Mouse (Mus musculus) liver, embryonic 16.5 days (tissue): ENCODE measurements around the gene Mien1. TPM values are rescaled to one million over a fixed set of nuclear protein-coding genes. Genes with fewer than 3 reads are reported as not detected.

Source experiments
- ATAC-seq: fragments of 200-750 bp; cut with Nextera tagmentation; 2 replicates; pipeline ENCODE4 v1.8.0; 2017; ENCODE audit warnings: low read depth, mild to moderate bottlenecking, moderate number of reproducible peaks, moderate library complexity
- H3K27ac ChIP-seq: fragments of 300-500 bp; sonication (generic); 2 replicates; pipeline ENCODE4 v1.5.1; 2014; ENCODE audit warnings: mild to moderate bottlenecking, low read length
- H3K27me3 ChIP-seq: fragments of 300-500 bp; sonication (generic); 2 replicates; pipeline ENCODE4 v1.6.1; 2014; ENCODE audit warnings: low read depth, low read length, mixed read lengths; ENCODE audit not compliant: control insufficient read depth, insufficient read depth
- H3K36me3 ChIP-seq: fragments of 300-500 bp; sonication (generic); 2 replicates; pipeline ENCODE4 v1.6.1; 2014; ENCODE audit warnings: mild to moderate bottlenecking; ENCODE audit not compliant: control insufficient read depth, insufficient read depth
- H3K4me1 ChIP-seq: fragments of 300-500 bp; sonication (generic); 2 replicates; pipeline ENCODE4 v1.6.1; 2014; ENCODE audit warnings: low read depth, low read length, mixed read lengths; ENCODE audit not compliant: control insufficient read depth
- H3K4me2 ChIP-seq: fragments of 300-500 bp; sonication (generic); 2 replicates; pipeline ENCODE4 v1.6.1; 2014; ENCODE audit warnings: low read depth, low read length, mixed read lengths
- H3K4me3 ChIP-seq: fragments of 300-500 bp; sonication (generic); 2 replicates; pipeline ENCODE4 v1.5.1; 2014; ENCODE audit warnings: low read depth, mild to moderate bottlenecking, low read length
- H3K9ac ChIP-seq: fragments of 300-500 bp; sonication (generic); 2 replicates; pipeline ENCODE4 v1.6.1; 2014; ENCODE audit warnings: low read depth, low read length
- H3K9me3 ChIP-seq: fragments of 300-500 bp; sonication (generic); replicated peaks from 2 replicates; pipeline ENCODE4 v1.6.1; 2016; ENCODE audit warnings: low read length; ENCODE audit not compliant: control insufficient read depth
- WGBS: fragments of 180-500 bp; shearing (Covaris S2); extraction: QIAGEN DNeasy Blood & Tissue Kit; methylation state at CpG from one replicate; pipeline ENCODE4 v1.1.7; 2014; ENCODE audit not compliant: insufficient replicate concordance; 5-methylcytosine and 5-hydroxymethylcytosine counted together
- polyA plus RNA-seq: library from polyadenylated mRNA; unstranded; fragments of >200 nt; fragmentation: Nextera tagmentation; extraction: Ambion mirVana; gene quantifications from 2 replicates; pipeline ENCODE4 v1.2.1, GENCODE M21; 2015

Mien1 gene
- polyA plus RNA-seq, 1 experiment from 2014 or later = 57.9 TPM

GRCm38 (mm10) chr11:98462255-98462654 lies 23.5 kb upstream of the Mien1 start:
- H3K27ac ChIP-seq = no peak overlapping the region
- no peak overlapping the region for H3K4me3 ChIP-seq
- H3K4me2 ChIP-seq = no peak overlapping the region
- peaks cover 9% of the 10 kb centered on the region for H3K4me1 ChIP-seq
- 71% methylated on average over 6 of the region's 6 CpGs for WGBS
- peaks cover 27% of the 10 kb centered on the region for H3K27me3 ChIP-seq
- no peaks in the 10 kb centered on the region for H3K9me3 ChIP-seq
- H3K9ac ChIP-seq = no peak overlapping the region
- ATAC-seq = no peak
- H3K36me3 ChIP-seq = no peaks in the 10 kb centered on the region

- Histone ChIP-seq H3K27ac (no peak overlapping the region), H3K4me1 (peaks cover 9% of the 10 kb centered on the region), H3K4me3 (no peak overlapping the region), H3K36me3 (no peaks in the 10 kb centered on the region), H3K27me3 (peaks cover 33% of the 10 kb centered on the region), H3K9ac (no peak overlapping the region), H3K9me3 (no peaks in the 10 kb centered on the region), H3K4me2 (no peak overlapping the region)
- no peak for ATAC-seq
- 40% methylated on average over 6 of the region's 6 CpGs for WGBS
Measured at GRCm38 (mm10) chr11:98461109-98461720, 22.4 kb upstream of the Mien1 start.

- H3K27me3 ChIP-seq = peaks cover 33% of the 10 kb centered on the region
- no peak overlapping the region for H3K4me3 ChIP-seq
- H3K27ac ChIP-seq = no peak overlapping the region
- WGBS = 67% methylated on average over 9 of the region's 9 CpGs
- peaks cover 9% of the 10 kb centered on the region for H3K4me1 ChIP-seq
- no peaks in the 10 kb centered on the region; the same call in 1 of the 2 replicates for H3K36me3 ChIP-seq
- H3K9me3 ChIP-seq = no peaks in the 10 kb centered on the region
- H3K9ac ChIP-seq = no peak overlapping the region
- no peak overlapping the region for H3K4me2 ChIP-seq
- no peak for ATAC-seq
Measured at GRCm38 (mm10) chr11:98459860-98460259, 21.1 kb upstream of the Mien1 start.

GRCm38 (mm10) chr11:98459071-98459741 lies 20.4 kb upstream of the Mien1 start:
- H3K4me3 ChIP-seq = no peak overlapping the region
- peaks cover 33% of the 10 kb centered on the region for H3K27me3 ChIP-seq
- H3K4me2 ChIP-seq = no peak overlapping the region
- H3K9ac ChIP-seq = no peak overlapping the region
- H3K9me3 ChIP-seq = no peaks in the 10 kb centered on the region
- no peak overlapping the region for H3K27ac ChIP-seq
- ATAC-seq = no peak
- peaks cover 5% of the 10 kb centered on the region; the same call in 1 of the 2 replicates for H3K36me3 ChIP-seq
- H3K4me1 ChIP-seq = peaks cover 9% of the 10 kb centered on the region
- WGBS = 18% methylated on average over 10 of the region's 11 CpGs

GRCm38 (mm10) chr11:98458121-98458990 lies 19.6 kb upstream of the Mien1 start:
- no peak for ATAC-seq
- WGBS = 4% methylated on average over 28 of the region's 30 CpGs
- Histone ChIP-seq H3K9ac (peak overlapping the region; percentile 43), H3K4me3 (peak overlapping the region; percentile 64), H3K9me3 (no peaks in the 10 kb centered on the region), H3K27ac (no peak overlapping the region), H3K36me3 (peaks cover 10% of the 10 kb centered on the region), H3K4me2 (peak overlapping the region; percentile 79), H3K4me1 (peaks cover 9% of the 10 kb centered on the region), H3K27me3 (peaks cover 33% of the 10 kb centered on the region)

- Histone ChIP-seq H3K4me2 (peak overlapping the region; percentile 79), H3K27ac (peak overlapping the region; percentile 34; the same call in 1 of the 2 replicates), H3K4me3 (peak overlapping the region; percentile 64), H3K4me1 (peaks cover 9% of the 10 kb centered on the region), H3K27me3 (peaks cover 33% of the 10 kb centered on the region), H3K9ac (peak overlapping the region; percentile 43), H3K36me3 (peaks cover 10% of the 10 kb centered on the region), H3K9me3 (no peaks in the 10 kb centered on the region)
- ATAC-seq = peak; percentile 76
- under 1% methylated on average over 52 of the region's 64 CpGs for WGBS
Measured at GRCm38 (mm10) chr11:98457367-98458120, 18.8 kb upstream of the Mien1 start.

- peak overlapping the region; percentile 34; the same call in 1 of the 2 replicates for H3K27ac ChIP-seq
- peaks cover 33% of the 10 kb centered on the region for H3K27me3 ChIP-seq
- H3K4me3 ChIP-seq = peak overlapping the region; percentile 64
- H3K36me3 ChIP-seq = peaks cover 11% of the 10 kb centered on the region
- WGBS = 28% methylated on average over 9 of the region's 9 CpGs
- H3K9ac ChIP-seq = no peak overlapping the region
- peak overlapping the region; percentile 79 for H3K4me2 ChIP-seq
- peaks cover 9% of the 10 kb centered on the region for H3K4me1 ChIP-seq
- no peak for ATAC-seq
- H3K9me3 ChIP-seq = no peaks in the 10 kb centered on the region
Measured at GRCm38 (mm10) chr11:98456945-98457344, 18.2 kb upstream of the Mien1 start.

GRCm38 (mm10) chr11:98456545-98456944 lies 17.8 kb upstream of the Mien1 start:
- Histone ChIP-seq H3K4me2 (no peak overlapping the region), H3K27ac (no peak overlapping the region), H3K9ac (no peak overlapping the region), H3K4me3 (no peak overlapping the region), H3K9me3 (no peaks in the 10 kb centered on the region), H3K27me3 (peaks cover 33% of the 10 kb centered on the region), H3K36me3 (peaks cover 13% of the 10 kb centered on the region), H3K4me1 (peaks cover 9% of the 10 kb centered on the region)
- WGBS = 54% methylated on average over 5 of the region's 5 CpGs
- ATAC-seq = no peak
